ENCODE assay signal across 27 mouse cellular contexts in genomic region chr8:111391268-111391667, GRCm38 (mm10). TPM values are rescaled to one million over a fixed set of nuclear protein-coding genes. Genes with fewer than 3 reads are reported as not detected.
DNase-seq lines count a peak whose midpoint lies in the region; ATAC-seq and TF ChIP-seq lines count a peak whose summit lies in the region.
"Had no signal": no experiment of that assay in that cellular context is flagged by ENCODE, and none has a peak within 500 bp of the region (broad histone marks: within the 10 kb centered on the region; RNA-seq: fewer than 3 reads in every experiment).

No protein-coding gene starts in this region.

- TF ChIP-seq POLR2A in kidney, adult 2 months (IDR thresholded peaks at IDR 0.05; ENCODE audit: low read depth, low read length) = no peak
- TF ChIP-seq POLR2A in cortical plate, adult 2 months (IDR thresholded peaks at IDR 0.05; ENCODE audit: extremely low read depth, insufficient read depth, low read length) = no peak

- H3K9ac ChIP-seq in liver, postnatal 0 days (replicated peaks) = no peak overlapping the region
- no peak overlapping the region for H3K9ac ChIP-seq in stomach, embryonic 14.5 days (replicated peaks; ENCODE audit: low read depth, low read length)
- H3K9ac ChIP-seq in midbrain, embryonic 16.5 days (ENCODE audit: low read depth, low read length) = no peak overlapping the region
- H3K9ac ChIP-seq: embryonic facial prominence, embryonic 13.5 days; forebrain, postnatal 0 days; heart, embryonic 13.5 days; hindbrain, embryonic 14.5 days; limb, embryonic 15.5 days; midbrain, embryonic 15.5 days had no signal

- H3K27me3 ChIP-seq in kidney, adult 2 months (replicated peaks; ENCODE audit: control insufficient read depth, insufficient read depth, low read length) = no peaks in the 10 kb centered on the region
- H3K27me3 ChIP-seq in liver, postnatal 0 days (ENCODE audit: insufficient read depth, low read length) = peaks cover 48% of the 10 kb centered on the region
- peaks cover 25% of the 10 kb centered on the region for H3K27me3 ChIP-seq in stomach, embryonic 14.5 days (ENCODE audit: control insufficient read depth, insufficient read depth, low read length)
- H3K27me3 ChIP-seq in midbrain, embryonic 16.5 days (ENCODE audit: control insufficient read depth, insufficient read depth, low read depth, low read length) = peaks cover 27% of the 10 kb centered on the region

- no peak overlapping the region for H3K27ac ChIP-seq in kidney, adult 2 months (ENCODE audit: insufficient read depth, low read depth, low read length)
- no peak overlapping the region for H3K27ac ChIP-seq in liver, postnatal 0 days (ENCODE audit: low read depth)
- 0 out of 2 replicates have a peak overlapping the region, but pooled peaks have one; percentile 3 for H3K27ac ChIP-seq in cortical plate, adult 2 months (ENCODE audit: insufficient read depth, low read length)
- peak overlapping the region; percentile 72; the same call in 1 of the 2 replicates for H3K27ac ChIP-seq in stomach, embryonic 14.5 days (ENCODE audit: low read length)
- no peak overlapping the region for H3K27ac ChIP-seq in midbrain, embryonic 16.5 days (ENCODE audit: low read length)
- H3K27ac ChIP-seq: embryonic facial prominence, embryonic 13.5 days; heart, embryonic 13.5 days; hindbrain, embryonic 14.5 days; limb, embryonic 10.5 days; limb, embryonic 15.5 days; macrophage; midbrain, embryonic 15.5 days had no signal

- H3K9me3 ChIP-seq in liver, postnatal 0 days (ENCODE audit: low read length) = no peaks in the 10 kb centered on the region
- H3K9me3 ChIP-seq in stomach, embryonic 14.5 days (ENCODE audit: control insufficient read depth, low read depth, low read length) = no peaks in the 10 kb centered on the region
- no peaks in the 10 kb centered on the region for H3K9me3 ChIP-seq in midbrain, embryonic 16.5 days (replicated peaks; ENCODE audit: control insufficient read depth, low read length, poor library complexity, severe bottlenecking)
- H3K9me3 ChIP-seq: embryonic facial prominence, embryonic 13.5 days; heart, embryonic 13.5 days; limb, embryonic 10.5 days; limb, embryonic 15.5 days; midbrain, embryonic 15.5 days had no signal

- H3K4me3 ChIP-seq in kidney, adult 2 months (ENCODE audit: insufficient read depth, low read depth, low read length) = no peak overlapping the region
- no peak overlapping the region for H3K4me3 ChIP-seq in liver, postnatal 0 days (ENCODE audit: low read depth, low read length)
- no peak overlapping the region for H3K4me3 ChIP-seq in cortical plate, adult 2 months (ENCODE audit: insufficient read depth, low read length)
- no peak overlapping the region for H3K4me3 ChIP-seq in stomach, embryonic 14.5 days (ENCODE audit: low read depth, low read length)
- H3K4me3 ChIP-seq in midbrain, embryonic 16.5 days (ENCODE audit: low read depth, low read length) = no peak overlapping the region
- H3K4me3 ChIP-seq: embryonic facial prominence, embryonic 13.5 days; heart, embryonic 13.5 days; limb, embryonic 10.5 days; limb, embryonic 15.5 days; midbrain, embryonic 15.5 days had no signal

- ATAC-seq in liver, postnatal 0 days = peak; percentile 16
- ATAC-seq in stomach, embryonic 14.5 days (ENCODE audit: insufficient number of reproducible peaks, insufficient read depth, low FRiP score, low read depth) = no peak
- ATAC-seq in midbrain, embryonic 16.5 days = no peak
- ATAC-seq: forebrain, postnatal 0 days; inflammation-experienced regulatory T-cells, adult 6 months; midbrain, embryonic 15.5 days; Patski had no signal

- TF ChIP-seq CTCF in kidney, adult 2 months (conservative IDR thresholded peaks at IDR 0.05; ENCODE audit: insufficient read depth, insufficient read length, low read depth, low read length) = no peak
- TF ChIP-seq CTCF in liver, postnatal 0 days (IDR thresholded peaks at IDR 0.05; ENCODE audit: low read depth) = no peak
- TF ChIP-seq CTCF in cortical plate, adult 2 months (IDR thresholded peaks at IDR 0.05; ENCODE audit: extremely low read depth, insufficient read depth, low read length) = no peak

- peak; percentile 28 for DNase-seq in kidney, adult 2 months
- no peak for DNase-seq in kidney, postnatal 4 days
- DNase-seq in liver, postnatal 0 days = no peak
- DNase-seq in liver = no peak
- no peak for DNase-seq in yolk sac, embryonic 10.5 days (ENCODE audit: low spot score)
- DNase-seq: adrenal gland, postnatal 10 days; cerebellum, adult 9-10 months; cerebellum, postnatal 36 days; forebrain, postnatal 0 days; gastrocnemius, postnatal 10 days; heart, postnatal 10 days; kidney, adult 18-20 months; kidney, postnatal 14 days; right cerebral cortex, postnatal 25 days had no signal

- TF ChIP-seq EP300 in liver, postnatal 0 days (IDR thresholded peaks at IDR 0.05; ENCODE audit: low read depth) = no peak

- no peak overlapping the region for H3K4me2 ChIP-seq in liver, postnatal 0 days (ENCODE audit: low read depth, low read length)
- no peak overlapping the region for H3K4me2 ChIP-seq in stomach, embryonic 14.5 days (replicated peaks; ENCODE audit: low read depth, low read length)
- no peak overlapping the region for H3K4me2 ChIP-seq in midbrain, embryonic 16.5 days (ENCODE audit: low read length)
- H3K4me2 ChIP-seq: embryonic facial prominence, embryonic 13.5 days; heart, embryonic 13.5 days; hindbrain, embryonic 14.5 days; limb, embryonic 15.5 days; midbrain, embryonic 15.5 days had no signal

- no peaks in the 10 kb centered on the region for H3K36me3 ChIP-seq in kidney, adult 2 months (ENCODE audit: control insufficient read depth, insufficient read depth, low read length)
- H3K36me3 ChIP-seq in liver, postnatal 0 days (replicated peaks; ENCODE audit: insufficient read depth, low read length) = no peaks in the 10 kb centered on the region
- no peaks in the 10 kb centered on the region for H3K36me3 ChIP-seq in stomach, embryonic 14.5 days (ENCODE audit: control insufficient read depth, insufficient read depth, low read length)
- H3K36me3 ChIP-seq in midbrain, embryonic 16.5 days (ENCODE audit: control insufficient read depth, insufficient read depth, low read length) = no peaks in the 10 kb centered on the region
- H3K36me3 ChIP-seq: embryonic facial prominence, embryonic 13.5 days; heart, embryonic 13.5 days; limb, embryonic 10.5 days; limb, embryonic 15.5 days; midbrain, embryonic 15.5 days had no signal

- WGBS in kidney, adult 2 months = 35% methylated on average over 3 of the region's 3 CpGs
- WGBS in liver, postnatal 0 days (ENCODE audit: insufficient replicate concordance) = 27% methylated on average over 3 of the region's 3 CpGs
- 28% methylated on average over 3 of the region's 3 CpGs for WGBS in stomach, embryonic 14.5 days
- WGBS in midbrain, embryonic 16.5 days = 32% methylated on average over 3 of the region's 3 CpGs

- no peaks in the 10 kb centered on the region for H3K4me1 ChIP-seq in kidney, adult 2 months (ENCODE audit: control insufficient read depth, insufficient read depth, low read length)
- peaks cover 5% of the 10 kb centered on the region; the same call in 1 of the 2 replicates for H3K4me1 ChIP-seq in liver, postnatal 0 days (ENCODE audit: insufficient read depth)
- no peaks in the 10 kb centered on the region; the same call in 1 of the 2 replicates for H3K4me1 ChIP-seq in cortical plate, adult 2 months (ENCODE audit: control insufficient read depth, insufficient read depth, low read length)
- H3K4me1 ChIP-seq in stomach, embryonic 14.5 days (ENCODE audit: control insufficient read depth, insufficient read depth, low read length) = no peaks in the 10 kb centered on the region
- peaks cover 6% of the 10 kb centered on the region for H3K4me1 ChIP-seq in midbrain, embryonic 16.5 days (ENCODE audit: control insufficient read depth, insufficient read depth, low read length)

RNA-seq across cellular contexts. Expression of gene Fa2h, which starts 2.4 kb away (rescaled TPM):
- 15.3 and 21.0 TPM in 2 replicates for polyA plus RNA-seq in kidney, adult 2 months (2012; rRNA removed)
- 0.25 TPM in 1 of 2 replicates, not detected in the other for polyA plus RNA-seq in liver, postnatal 0 days (2015; fragmentation: Nextera tagmentation; extraction: Ambion mirVana)
- polyA plus RNA-seq in cortical plate, adult 2 months (2012; rRNA removed) = 53.4 and 67.1 TPM in 2 replicates
- polyA plus RNA-seq in stomach, embryonic 14.5 days (2014; fragmentation: Nextera tagmentation; extraction: Ambion mirVana) = 4.9 and 5.8 TPM in 2 replicates
- 0.28 TPM in 1 of 2 replicates, not detected in the other for polyA plus RNA-seq in midbrain, embryonic 16.5 days (2015; fragmentation: Nextera tagmentation; extraction: Ambion mirVana)
- polyA plus RNA-seq: heart, embryonic 13.5 days; limb, embryonic 10.5 days; macrophage; neural tube, embryonic 11.5 days had no signal

RNA-seq across cellular contexts. Expression of gene Mlkl, which starts 53.3 kb away (rescaled TPM):
- polyA plus RNA-seq in kidney, adult 2 months (2012; rRNA removed) = 0.73 and 1.5 TPM in 2 replicates
- polyA plus RNA-seq in liver, postnatal 0 days (2015; fragmentation: Nextera tagmentation; extraction: Ambion mirVana) = 4.7 and 5.2 TPM in 2 replicates
- 0.25 and 0.38 TPM in 2 replicates for polyA plus RNA-seq in cortical plate, adult 2 months (2012; rRNA removed)
- 0.74 and 1.8 TPM in 2 replicates for polyA plus RNA-seq in stomach, embryonic 14.5 days (2014; fragmentation: Nextera tagmentation; extraction: Ambion mirVana)
- 0.21 and 0.27 TPM in 2 replicates for polyA plus RNA-seq in midbrain, embryonic 16.5 days (2015; fragmentation: Nextera tagmentation; extraction: Ambion mirVana)

Comparison
In these comparisons a context has a peak if more than half of its experiments do, and no peak if none do; other contexts are left out.
1. H3K27ac ChIP-seq: peak in cortical plate, adult 2 months (single experiment) and stomach, embryonic 14.5 days (single experiment); none in kidney, adult 2 months (single experiment), liver, postnatal 0 days (single experiment) and midbrain, embryonic 16.5 days (single experiment).